Mouse (Mus musculus): ENCODE data around the gene Nme1.
"Not testable (repeated sequence)": the region's sequence is repeated elsewhere in the genome, so short reads cannot be mapped to it uniquely, and the experiment has no call there.

The Nme1 gene

DNA sequence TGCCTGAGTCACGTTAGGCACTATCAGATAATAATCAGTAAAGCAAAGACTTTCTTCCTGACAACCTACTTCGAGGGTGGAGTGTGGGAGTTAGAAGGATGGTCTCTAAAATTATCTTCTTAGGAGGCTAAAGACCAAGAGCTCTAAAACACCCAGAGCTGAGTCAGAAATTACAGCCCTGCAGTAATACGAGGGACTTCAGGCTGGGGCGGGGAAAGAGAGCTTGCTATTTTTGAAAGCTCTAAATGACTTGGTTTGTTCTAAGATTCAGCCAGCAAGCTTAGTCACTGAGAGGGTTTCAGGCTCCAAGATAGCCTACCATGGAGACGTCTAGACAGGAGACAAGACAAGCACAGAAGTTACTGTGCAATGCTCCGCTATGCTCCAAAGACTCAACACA is 2.9 kb downstream of the Nme1 start:
- DNase-seq (ENCODE audit: low read depth, low spot score) = no peak

DNA sequence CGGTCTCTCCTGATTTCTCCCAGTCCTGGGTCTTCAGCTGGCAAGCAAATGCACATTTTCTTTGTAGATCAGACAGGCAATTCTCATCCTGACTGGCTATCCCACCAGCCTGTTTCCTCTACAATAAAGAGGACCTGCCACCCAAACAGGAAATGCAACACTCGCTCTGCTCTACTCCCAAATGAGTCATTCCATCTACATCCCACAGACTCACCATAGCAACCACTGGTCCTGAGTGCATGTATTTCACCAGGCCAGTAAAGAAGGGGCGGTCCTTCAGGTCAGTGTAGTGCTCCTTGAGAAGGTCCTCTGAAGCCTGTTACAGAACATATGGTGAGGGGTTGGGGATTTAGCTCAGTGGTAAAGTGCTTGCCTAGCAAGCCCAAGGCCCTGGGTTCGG is 5.3 kb downstream of the Nme1 start:
- no peak for DNase-seq (ENCODE audit: low read depth, low spot score)

DNA sequence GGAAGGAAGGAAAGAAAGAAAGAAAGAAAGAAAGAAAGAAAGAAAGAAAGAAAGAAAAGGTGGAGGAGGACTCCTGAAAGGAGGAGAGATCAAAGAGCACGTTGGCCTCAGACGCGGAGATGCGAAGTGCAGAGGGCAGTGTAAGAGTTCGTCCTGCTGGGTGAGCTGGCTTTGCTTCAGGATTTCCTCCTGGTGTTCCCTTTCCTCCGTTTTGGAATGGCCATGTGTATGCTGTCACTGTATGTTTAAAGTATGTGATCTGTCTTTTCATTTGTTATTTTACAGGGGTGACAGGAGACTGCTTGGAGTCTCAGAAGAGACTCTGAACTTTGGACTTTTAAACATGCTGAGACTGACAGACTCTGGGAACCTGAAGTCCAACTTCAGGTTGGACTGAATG is 6.8 kb downstream of the Nme1 start:
- DNase-seq (ENCODE audit: low read depth, low spot score) = no peak

DNA sequence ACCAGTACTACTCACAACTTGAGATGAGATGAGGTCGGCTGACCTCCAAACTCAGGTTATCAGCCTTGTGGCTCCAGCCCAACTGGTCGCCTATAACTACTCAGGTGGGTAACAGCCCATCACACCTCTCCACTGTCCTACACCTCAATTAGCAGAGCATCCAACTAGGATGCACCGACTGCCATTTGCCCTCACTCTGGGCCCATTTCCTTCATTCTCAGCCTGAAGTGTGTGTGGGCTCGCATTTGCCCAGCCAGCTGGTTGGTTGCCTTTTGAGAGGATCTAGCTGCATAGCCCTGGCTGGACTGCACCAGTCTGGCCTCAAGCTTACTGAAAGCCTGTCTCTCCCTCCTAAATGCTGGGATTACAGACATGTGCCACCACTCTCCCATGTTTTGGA is 10.6 kb downstream of the Nme1 start:
- no peak for DNase-seq (ENCODE audit: low read depth, low spot score)

DNA sequence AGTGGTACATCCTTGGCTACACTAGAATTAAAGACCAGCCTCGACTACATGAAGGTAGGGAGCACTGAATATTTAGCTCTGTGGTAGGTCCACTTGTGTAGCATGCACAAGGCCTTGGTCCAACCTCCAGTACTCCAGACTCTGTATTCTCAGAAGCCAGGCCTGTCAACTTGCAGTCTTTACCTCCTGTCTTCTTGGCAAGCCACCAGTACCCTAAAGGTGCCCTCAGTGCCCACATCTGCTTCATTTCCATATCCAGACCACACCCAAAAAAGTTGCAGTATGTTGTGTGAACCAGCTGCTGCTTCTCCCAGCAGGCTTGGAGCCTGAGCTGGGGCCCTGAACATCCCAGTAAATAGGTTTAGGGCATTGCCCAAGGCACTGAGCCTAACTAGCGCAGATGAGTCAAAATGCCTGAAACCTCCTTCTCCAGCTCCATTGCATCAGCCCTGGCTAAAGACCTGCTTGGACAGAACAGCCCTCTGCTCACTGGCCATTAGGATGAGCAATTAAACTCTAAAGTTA is 11.2 kb downstream of the Nme1 start:
- DNase-seq (ENCODE audit: low read depth, low spot score) = no peak

DNA sequence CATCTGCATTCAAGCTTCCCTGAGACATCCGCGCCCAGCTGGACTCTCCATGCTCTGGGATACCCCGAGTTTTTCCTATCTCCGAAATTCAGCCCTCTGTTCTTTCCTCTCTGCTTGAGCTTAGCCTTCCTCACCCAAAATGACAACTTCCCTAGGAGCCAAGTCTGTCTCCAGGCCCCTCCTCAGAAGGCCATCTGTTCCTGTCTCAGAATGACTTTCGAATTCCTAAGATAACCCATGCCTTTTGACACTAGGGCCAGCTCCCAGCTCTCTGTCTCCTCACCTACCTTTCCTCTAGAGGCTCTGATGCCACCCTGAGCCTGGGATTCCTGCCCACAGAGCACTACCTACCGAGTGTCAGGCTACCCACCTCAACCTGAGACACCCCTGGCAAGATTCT is 12.2 kb downstream of the Nme1 start, which contains the start of gene Nme2:
Gene Nme2, minus strand, starts transcription at position 101 of the 400 bp plus-strand sequence.
- no peak for DNase-seq (ENCODE audit: low read depth, low spot score)

DNA sequence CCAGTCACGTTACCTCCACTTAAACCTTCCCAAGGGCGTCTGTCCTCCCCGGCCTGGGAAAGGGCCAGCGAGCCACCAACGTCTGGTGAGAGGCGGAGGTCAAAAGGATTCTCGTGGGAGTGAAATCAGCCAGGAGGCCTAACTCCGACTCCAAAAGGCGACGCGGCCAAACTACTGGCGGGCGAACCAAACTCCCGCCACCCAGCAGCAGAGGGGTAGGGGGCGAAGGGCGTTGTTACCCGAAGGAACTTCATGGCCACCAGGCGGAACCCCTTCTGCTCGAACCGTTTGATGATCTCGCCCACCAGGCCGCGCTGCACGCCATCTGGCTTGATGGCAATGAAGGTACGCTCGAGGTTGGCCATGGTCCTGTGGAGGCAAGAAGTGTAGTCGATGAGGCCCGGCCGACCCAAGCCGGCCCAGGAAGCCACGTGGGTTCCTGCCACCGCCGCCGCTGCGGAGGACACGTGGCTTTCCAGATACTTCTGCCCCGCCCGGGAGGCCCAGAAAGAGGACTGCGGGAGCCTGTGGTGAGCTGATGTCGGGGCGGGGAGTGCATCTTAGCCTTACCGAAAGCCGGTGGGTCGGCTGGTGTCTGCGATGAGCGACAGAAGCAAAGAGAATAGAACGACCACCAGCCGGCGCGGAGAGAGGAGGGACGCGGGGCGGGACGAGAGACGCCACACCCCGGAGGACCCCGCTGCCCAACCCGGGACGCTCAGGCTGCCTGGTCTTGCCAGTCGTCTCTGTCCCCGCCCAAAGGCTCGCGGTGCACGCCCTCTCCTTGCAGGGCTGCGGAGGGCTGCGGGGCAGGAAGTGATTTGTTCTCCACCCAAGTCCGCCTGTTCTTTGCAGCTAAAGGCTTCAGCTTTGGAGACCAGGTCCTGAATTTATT is 12.8 kb downstream of the Nme1 start:
- peak; percentile 94 for DNase-seq (ENCODE audit: low read depth, low spot score)

DNA sequence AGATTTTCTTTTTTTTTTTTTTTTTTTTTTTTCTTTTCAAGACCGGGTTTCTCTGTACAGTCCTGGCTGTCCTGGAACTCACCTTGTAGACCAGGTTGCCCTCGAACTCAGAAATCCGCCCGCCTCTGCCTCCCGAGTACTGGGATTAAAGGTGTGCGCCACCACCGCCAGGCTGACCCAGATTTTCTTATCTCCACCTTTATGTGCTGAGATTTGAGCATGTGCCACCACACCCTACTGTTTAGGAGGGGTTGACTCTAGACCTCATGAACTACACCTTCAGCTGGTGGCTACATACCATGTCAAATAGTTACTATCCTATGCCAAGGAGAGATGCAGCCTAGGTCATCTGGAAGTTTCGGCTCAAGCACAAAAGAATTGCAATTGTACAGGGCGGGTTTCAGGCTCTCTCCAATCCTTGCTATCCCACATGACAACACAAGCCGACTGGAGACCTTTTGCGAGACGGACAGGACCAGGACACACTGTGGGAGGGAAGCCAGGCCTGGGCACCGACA is 13.5 kb downstream of the Nme1 start:
- DNase-seq (ENCODE audit: low read depth, low spot score) = peak; percentile 18

DNA sequence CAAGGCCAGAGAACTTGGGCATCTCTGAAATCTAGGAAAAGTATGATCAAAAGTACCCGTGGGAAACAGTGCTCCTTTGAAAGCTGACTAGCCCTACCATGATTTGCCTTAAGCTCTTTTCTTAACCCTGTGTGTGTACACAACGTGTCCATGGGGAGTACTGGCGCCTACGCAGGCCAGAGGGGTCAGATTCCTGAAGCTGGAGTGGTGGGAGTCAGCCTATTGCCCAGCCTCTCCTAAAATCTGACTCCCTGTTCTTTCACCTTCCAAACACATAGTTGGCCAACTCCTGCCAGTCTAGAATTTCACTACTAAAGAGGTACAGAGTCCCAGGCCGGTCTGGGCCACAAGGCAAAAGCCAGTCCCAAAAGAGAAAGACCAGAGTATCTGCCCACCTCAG is 15.9 kb downstream of the Nme1 start:
- DNase-seq (ENCODE audit: low read depth, low spot score) = no peak

DNA sequence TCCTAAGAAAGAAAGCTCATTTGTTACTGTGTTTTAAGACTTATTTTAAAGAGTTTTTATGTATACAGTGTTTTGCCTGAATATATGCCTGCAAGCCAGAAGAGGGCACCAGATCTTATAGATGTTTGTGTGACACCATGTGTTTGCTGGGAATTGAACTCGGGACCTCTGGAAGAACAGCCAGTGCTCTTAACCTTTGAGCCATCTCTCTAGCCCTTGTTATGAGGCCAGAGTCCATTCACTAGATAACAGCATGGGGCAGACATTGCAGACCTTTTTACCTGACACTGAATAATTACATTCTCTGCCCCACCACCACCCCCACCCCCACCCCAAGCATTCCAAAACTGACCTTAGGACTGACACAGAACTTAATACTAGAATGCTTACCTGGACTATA is 18.3 kb downstream of the Nme1 start:
- no peak for DNase-seq (ENCODE audit: low read depth, low spot score)

DNA sequence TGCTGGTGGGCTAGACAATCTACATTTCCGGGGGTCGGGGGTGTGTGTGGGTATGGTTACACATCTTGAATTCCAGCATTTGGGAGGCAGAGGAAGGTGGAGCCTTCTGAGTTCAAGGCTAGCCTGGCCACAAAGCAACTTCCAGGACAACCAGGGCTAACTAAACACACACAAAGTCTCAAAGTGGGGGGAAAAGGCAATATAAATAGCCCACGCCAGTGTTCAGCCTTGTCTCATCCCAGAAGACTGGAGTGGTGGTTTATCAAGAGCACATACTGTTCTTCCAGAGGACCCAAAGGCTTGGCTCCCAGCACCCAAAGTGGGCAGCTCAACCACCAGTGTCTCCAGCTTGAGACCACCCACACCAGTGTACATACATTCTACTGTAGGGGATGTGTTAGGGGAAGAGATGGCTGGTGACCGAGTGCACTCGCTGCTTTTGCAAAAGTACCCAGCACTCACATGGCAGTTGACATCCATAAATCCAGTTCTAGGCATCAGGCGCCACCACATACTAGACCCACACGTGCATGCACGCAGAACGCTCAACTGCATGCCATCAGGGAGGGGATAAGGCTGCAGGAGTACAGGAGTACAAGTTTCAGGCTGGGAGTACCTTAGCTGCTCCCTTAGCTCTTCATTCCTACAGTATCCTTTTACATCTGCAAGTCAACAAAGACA is 19.3 kb downstream of the Nme1 start:
- DNase-seq (ENCODE audit: low read depth, low spot score) = no peak

DNA sequence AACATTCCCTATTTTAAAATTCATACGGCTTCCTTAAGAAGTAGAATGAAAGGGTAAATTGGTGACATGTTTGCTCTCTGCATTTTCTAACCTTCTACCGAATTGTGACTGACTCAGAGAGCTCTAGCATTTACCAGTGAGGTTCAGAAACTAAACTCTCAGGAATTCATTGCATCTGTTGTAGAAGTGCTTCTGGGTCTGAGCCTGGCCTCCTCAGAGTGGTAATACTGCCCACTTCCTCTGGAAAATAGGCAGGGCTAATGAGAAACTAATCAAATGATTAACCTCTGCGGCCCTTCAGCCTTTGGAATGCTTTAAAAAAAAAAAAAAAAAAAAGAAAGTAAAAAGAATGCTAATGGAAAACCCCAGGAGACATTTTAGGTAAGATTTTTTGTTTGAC is 23.3 kb downstream of the Nme1 start:
- DNase-seq (ENCODE audit: low read depth, low spot score) = no peak

DNA sequence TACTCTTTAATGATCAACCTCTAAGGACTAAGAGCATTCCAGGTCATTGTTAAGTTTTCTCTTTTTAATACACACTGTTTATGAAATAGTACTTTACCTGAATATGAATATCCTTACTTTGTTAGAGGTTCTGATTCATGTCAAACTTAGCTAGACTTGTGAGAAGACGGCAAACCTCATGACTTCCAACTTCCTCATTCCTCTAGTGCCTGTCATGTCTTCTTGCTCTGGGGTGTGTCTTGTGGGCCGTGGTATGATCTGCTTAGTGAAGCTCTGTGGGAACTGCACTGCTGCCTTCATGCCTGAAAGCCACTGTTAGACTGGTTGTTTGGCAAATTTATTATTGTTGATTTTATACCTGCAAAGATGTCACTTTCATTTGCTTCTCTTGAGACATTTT is 27.4 kb downstream of the Nme1 start:
- DNase-seq (ENCODE audit: low read depth, low spot score) = no peak

DNA sequence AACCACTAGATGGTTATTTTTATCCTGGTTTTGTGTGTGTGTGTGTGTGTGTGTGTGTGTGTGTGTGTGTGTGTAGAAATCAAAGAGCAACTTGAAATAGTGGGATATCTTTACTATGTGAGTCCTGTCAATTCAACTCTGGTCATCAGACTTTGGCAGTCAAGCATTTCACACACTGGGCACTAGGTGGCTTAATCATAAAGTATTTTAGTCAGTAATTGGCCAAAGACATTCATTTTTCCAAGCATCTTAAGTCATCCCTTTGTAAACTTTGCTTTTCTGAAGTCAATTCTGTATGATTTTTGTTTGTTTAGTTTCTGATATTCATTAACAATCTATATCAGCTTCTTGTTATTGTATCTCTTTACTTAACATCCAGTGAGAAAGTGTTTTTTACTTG is 39.2 kb downstream of the Nme1 start:
- no peak for DNase-seq (ENCODE audit: low read depth, low spot score)

DNA sequence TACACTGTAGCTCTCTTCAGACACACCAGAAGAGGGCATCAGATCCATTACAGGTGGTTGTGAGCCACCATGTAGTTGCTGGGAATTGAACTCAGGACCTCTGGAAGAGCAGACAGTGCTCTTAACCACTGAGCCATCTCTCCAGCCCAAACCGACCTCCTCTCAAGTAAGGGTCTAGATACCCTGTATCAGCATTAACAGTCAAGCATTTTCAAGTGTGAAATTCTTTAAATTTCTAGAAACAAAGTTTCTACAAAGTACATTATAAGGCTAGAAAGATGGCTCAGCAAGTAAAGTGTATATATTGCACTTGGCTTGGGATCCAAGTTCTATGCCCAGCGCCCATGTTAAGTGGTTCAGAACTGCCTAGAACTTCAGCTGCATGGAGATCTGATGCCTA is 53.3 kb downstream of the Nme1 start:
- not testable (repeated sequence) for DNase-seq (ENCODE audit: low read depth, low spot score)

DNA sequence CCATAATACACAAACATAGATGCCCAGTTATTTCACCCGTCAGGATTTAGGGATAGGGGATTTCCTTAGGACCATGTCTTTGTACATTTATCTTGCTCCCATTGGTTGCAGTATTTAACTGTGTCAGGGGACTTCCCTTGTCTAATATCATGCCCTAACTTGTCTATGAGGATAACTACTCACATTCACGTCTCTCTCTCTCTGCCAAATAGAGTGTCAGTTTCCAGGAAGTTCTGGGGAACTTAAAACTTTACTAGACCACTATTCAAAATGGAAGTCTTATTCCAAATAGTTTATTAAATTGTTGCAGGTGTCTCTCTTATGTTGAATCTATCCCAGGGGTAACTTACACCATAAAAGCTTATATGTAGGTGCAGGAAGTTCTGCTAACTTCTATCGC is 56.7 kb downstream of the Nme1 start:
- no peak for DNase-seq (ENCODE audit: low read depth, low spot score)

DNA sequence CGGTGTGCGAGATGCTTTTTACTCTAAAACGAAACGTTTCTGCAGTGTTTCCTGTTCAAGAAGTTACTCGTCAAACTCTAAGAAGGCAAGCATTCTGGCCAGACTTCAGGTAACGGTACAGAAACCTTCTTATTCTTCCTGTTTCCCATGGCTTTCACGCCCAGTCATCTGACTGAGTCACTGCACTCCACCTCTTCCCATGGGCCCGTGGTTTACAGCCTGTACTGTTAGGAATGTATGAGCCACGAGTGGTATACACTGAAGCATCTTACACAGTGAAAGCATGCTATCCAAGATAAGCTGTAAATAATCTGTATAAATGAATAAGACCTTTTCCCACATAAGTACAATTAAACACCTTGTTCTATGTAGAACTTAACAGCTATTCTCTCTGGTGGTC is 59.5 kb downstream of the Nme1 start:
- no peak for DNase-seq (ENCODE audit: low read depth, low spot score)

DNA sequence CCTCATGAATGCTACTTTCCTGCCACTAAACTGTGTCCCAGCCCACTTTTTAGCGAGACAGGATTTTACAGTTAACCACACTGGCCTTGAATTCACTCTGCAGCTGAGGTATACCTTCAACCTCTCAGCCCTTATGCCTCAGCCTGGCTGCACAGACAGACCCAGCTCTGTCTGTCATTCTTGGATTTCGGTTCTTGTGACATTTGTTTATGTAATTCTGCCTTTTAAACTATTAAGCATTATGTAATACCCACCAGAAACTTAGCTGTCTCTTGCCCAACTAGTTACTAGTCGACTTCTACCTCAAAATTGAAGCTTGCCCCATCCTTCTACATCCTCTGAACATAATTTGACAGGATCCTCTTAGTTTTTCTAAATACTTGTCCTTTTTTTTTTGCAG is 60.5 kb downstream of the Nme1 start:
- no peak for DNase-seq (ENCODE audit: low read depth, low spot score)
